Mouse (Mus musculus): Measurements from ENCODE around the gene Sorcs3. TPM values are rescaled to one million over a fixed set of nuclear protein-coding genes. Genes with fewer than 3 reads are reported as not detected.

Gene Sorcs3
- 0.10 and 0.20 TPM in 2 replicates for polyA plus RNA-seq (2012; rRNA removed)

GRCm38 (mm10) chr19:48205929-48206814, at the start of gene Sorcs3:
TSS of gene Sorcs3 (plus strand) at chr19:48206025.
- no peak for DNase-seq (ENCODE audit: low read depth)

- DNase-seq (ENCODE audit: low read depth) = no peak
Measured at GRCm38 (mm10) chr19:48165341-48165740, 40.5 kb upstream of the Sorcs3 start.

- no peak for DNase-seq (ENCODE audit: low read depth)
Measured at GRCm38 (mm10) chr19:48167110-48167509, 38.7 kb upstream of the Sorcs3 start.

- DNase-seq (ENCODE audit: low read depth) = no peak
Measured at GRCm38 (mm10) chr19:48168284-48168683, 37.5 kb upstream of the Sorcs3 start.

- no peak for DNase-seq (ENCODE audit: low read depth)
Measured at GRCm38 (mm10) chr19:48174717-48175116, 31.1 kb upstream of the Sorcs3 start.

GRCm38 (mm10) chr19:48203928-48204470, 1.8 kb upstream of the Sorcs3 start:
- no peak for DNase-seq (ENCODE audit: low read depth)

- DNase-seq (ENCODE audit: low read depth) = no peak
Measured at GRCm38 (mm10) chr19:48204476-48204875, 1.3 kb upstream of the Sorcs3 start.

GRCm38 (mm10) chr19:48204892-48205761, 698 bp upstream of the Sorcs3 start:
- no peak for DNase-seq (ENCODE audit: low read depth)

GRCm38 (mm10) chr19:48206861-48207730, 1.3 kb downstream of the Sorcs3 start:
- DNase-seq (ENCODE audit: low read depth) = no peak

- no peak for DNase-seq (ENCODE audit: low read depth)
Measured at GRCm38 (mm10) chr19:48207731-48208370, 2.0 kb downstream of the Sorcs3 start.

- DNase-seq (ENCODE audit: low read depth) = no peak
Measured at GRCm38 (mm10) chr19:48215379-48215778, 9.6 kb downstream of the Sorcs3 start.

GRCm38 (mm10) chr19:48237786-48238372, 32.1 kb downstream of the Sorcs3 start:
- DNase-seq (ENCODE audit: low read depth) = no peak

GRCm38 (mm10) chr19:48238391-48238790, 32.6 kb downstream of the Sorcs3 start:
- DNase-seq (ENCODE audit: low read depth) = no peak

- no peak for DNase-seq (ENCODE audit: low read depth)
Measured at GRCm38 (mm10) chr19:48240960-48241359, 35.1 kb downstream of the Sorcs3 start.

- no peak for DNase-seq (ENCODE audit: low read depth)
Measured at GRCm38 (mm10) chr19:48244036-48244435, 38.2 kb downstream of the Sorcs3 start.

- no peak for DNase-seq (ENCODE audit: low read depth)
Measured at GRCm38 (mm10) chr19:48259223-48259622, 53.4 kb downstream of the Sorcs3 start.

- no peak for DNase-seq (ENCODE audit: low read depth)
Measured at GRCm38 (mm10) chr19:48260671-48261070, 54.8 kb downstream of the Sorcs3 start.

GRCm38 (mm10) chr19:48263750-48264149, 57.9 kb downstream of the Sorcs3 start:
- DNase-seq (ENCODE audit: low read depth) = no peak

GRCm38 (mm10) chr19:48280273-48280672, 74.4 kb downstream of the Sorcs3 start:
- DNase-seq (ENCODE audit: low read depth) = no peak

GRCm38 (mm10) chr19:48282250-48282649, 76.4 kb downstream of the Sorcs3 start:
- DNase-seq (ENCODE audit: low read depth) = no peak
